Mouse (Mus musculus) E14TG2a.4 (cell line): ENCODE data around the gene Cav3.

ENCODE experiments used
- CTCF ChIP-seq: conservative IDR thresholded peaks from 2 replicates; pipeline ENCODE4 v1.5.1; 2014; ENCODE audit warnings: low read length
- NANOG ChIP-seq: IDR thresholded peaks from 2 replicates; pipeline ENCODE4 v1.6.1; 2014; ENCODE audit warnings: borderline replicate concordance, low read length, mixed read lengths
- POU5F1 ChIP-seq: IDR thresholded peaks from 2 replicates; pipeline ENCODE4 v1.6.1; 2014; ENCODE audit warnings: low read length, borderline replicate concordance

GRCm38 (mm10) chr6:112489910-112490559 is 30.7 kb downstream of the Cav3 start, which contains the start of gene Oxtr:
- TF ChIP-seq CTCF (no peak), NANOG (no peak), POU5F1 (no peak)
